Mouse (Mus musculus) MEL (cell line): ENCODE data around the gene Tead1. TPM values are rescaled to one million over a fixed set of nuclear protein-coding genes. Genes with fewer than 3 reads are reported as not detected.

ENCODE experiments used
- DNase-seq: peaks from one replicate; pipeline ENCODE4 v3.0.0; 2011; ENCODE audit warnings: low read depth, low spot score
- H3K27ac ChIP-seq: 2 replicates; pipeline ENCODE4 v1.5.1; 2012; ENCODE audit warnings: low read depth, mild to moderate bottlenecking, control low read depth, low read length, moderate library complexity; ENCODE audit not compliant: control insufficient read depth
- H3K27me3 ChIP-seq, 2 experiments: fragments of 150-350 bp in 1 of 2; sonication (generic) in 1 of 2; 2 replicates each; pipeline ENCODE4 v1.6.1; 2012; ENCODE audit warnings: low read length in 2 of 2, mild to moderate bottlenecking in 2 of 2, improper control_type of control experiment in 1 of 2, moderate library complexity in 1 of 2; ENCODE audit not compliant: insufficient read depth in 2 of 2, control insufficient read depth in 1 of 2
- H3K36me3 ChIP-seq, 2 experiments: 2 replicates each; pipeline ENCODE4 v1.6.1; 2012 to 2014; ENCODE audit warnings: low read length in 2 of 2, improper control_type of control experiment in 1 of 2, inconsistent platforms in 1 of 2, mild to moderate bottlenecking in 1 of 2; ENCODE audit not compliant: insufficient read depth in 2 of 2, control insufficient read depth in 1 of 2
- H3K4me1 ChIP-seq, 2 experiments: fragments of 150-350 bp in 1 of 2; sonication (generic) in 1 of 2; 2 replicates each; pipeline ENCODE4 v1.6.1; 2012; ENCODE audit warnings: low read length in 2 of 2, improper control_type of control experiment in 1 of 2, mild to moderate bottlenecking in 1 of 2; ENCODE audit not compliant: insufficient read depth in 2 of 2, control insufficient read depth in 1 of 2
- H3K4me3 ChIP-seq, 2 experiments: fragments of 150-350 bp in 1 of 2; sonication (generic) in 1 of 2; 2 replicates each; pipeline ENCODE4 v1.5.1; 2012; ENCODE audit warnings: low read depth in 2 of 2, low read length in 2 of 2, mild to moderate bottlenecking in 2 of 2, moderate library complexity in 2 of 2, control low read depth in 1 of 2, improper control_type of control experiment in 1 of 2; ENCODE audit not compliant: control insufficient read depth in 1 of 2, insufficient read depth in 1 of 2
- H3K79me2 ChIP-seq: 2 replicates; pipeline ENCODE4 v1.6.1; 2012; ENCODE audit warnings: mild to moderate bottlenecking, low read length, moderate library complexity; ENCODE audit not compliant: control insufficient read depth, poor library complexity, insufficient read depth
- H3K9ac ChIP-seq: 2 replicates; pipeline ENCODE4 v1.6.1; 2012; ENCODE audit warnings: low read depth, mild to moderate bottlenecking, control low read depth, low read length, moderate library complexity; ENCODE audit not compliant: control insufficient read depth, poor library complexity, severe bottlenecking
- H3K9me3 ChIP-seq: fragments of 150-350 bp; sonication (generic); replicated peaks from 2 replicates; pipeline ENCODE4 v1.6.1; 2012; ENCODE audit warnings: mild to moderate bottlenecking, low read length, improper control_type of control experiment, moderate library complexity; ENCODE audit not compliant: insufficient read depth
- BHLHE40 ChIP-seq: IDR thresholded peaks from 2 replicates; pipeline ENCODE4 v1.6.1; 2012; ENCODE audit warnings: low read depth, mild to moderate bottlenecking, inconsistent platforms, low read length, improper control_type of control experiment, borderline replicate concordance
- CHD1 ChIP-seq: IDR thresholded peaks from 2 replicates; pipeline ENCODE4 v1.6.1; 2012; ENCODE audit warnings: low read depth, mild to moderate bottlenecking, inconsistent platforms, low read length, improper control_type of control experiment
- E2F4 ChIP-seq: IDR thresholded peaks from 2 replicates; pipeline ENCODE4 v1.6.1; 2011; ENCODE audit warnings: low read depth, low read length, improper control_type of control experiment, borderline replicate concordance
- ELF1 ChIP-seq: IDR thresholded peaks from 2 replicates; pipeline ENCODE4 v1.6.1; 2014; ENCODE audit warnings: low read depth, mild to moderate bottlenecking, inconsistent platforms, low read length, improper control_type of control experiment, moderate library complexity
- EP300 ChIP-seq, 2 experiments: IDR thresholded peaks; 2 replicates each; pipeline ENCODE4 v1.6.1; 2011; ENCODE audit warnings: improper control_type of control experiment in 2 of 2, low read length in 2 of 2, low read depth in 1 of 2, mild to moderate bottlenecking in 1 of 2
- ETS1 ChIP-seq: IDR thresholded peaks from 2 replicates; pipeline ENCODE4 v1.6.1; 2012; ENCODE audit warnings: low read depth, mild to moderate bottlenecking, inconsistent platforms, low read length, improper control_type of control experiment, moderate library complexity
- GABPA ChIP-seq: IDR thresholded peaks from 2 replicates; pipeline ENCODE4 v1.6.1; 2012; ENCODE audit warnings: low read depth, mild to moderate bottlenecking, inconsistent platforms, low read length, improper control_type of control experiment, moderate library complexity
- JUND ChIP-seq: IDR thresholded peaks from 2 replicates; pipeline ENCODE4 v1.6.1; 2011; ENCODE audit warnings: low read depth, mild to moderate bottlenecking, improper control_type of control experiment, low read length
- KAT2A ChIP-seq: conservative IDR thresholded peaks from 2 replicates; pipeline ENCODE4 v1.6.1; 2012; ENCODE audit warnings: low read depth, low read length, improper control_type of control experiment, inconsistent platforms
- MAX ChIP-seq: IDR thresholded peaks from 2 replicates; pipeline ENCODE4 v1.6.1; 2011; ENCODE audit warnings: low read length, improper control_type of control experiment
- MXI1 ChIP-seq: IDR thresholded peaks from 2 replicates; pipeline ENCODE4 v1.6.1; 2011; ENCODE audit warnings: mild to moderate bottlenecking, low read depth, low read length, improper control_type of control experiment
- MYB ChIP-seq: IDR thresholded peaks from 2 replicates; pipeline ENCODE4 v1.6.1; 2011; ENCODE audit warnings: mild to moderate bottlenecking, low read depth, low read length, improper control_type of control experiment
- MYC ChIP-seq: IDR thresholded peaks from 2 replicates; pipeline ENCODE4 v1.6.1; 2011; ENCODE audit warnings: low read depth, mild to moderate bottlenecking, low read length, improper control_type of control experiment, moderate library complexity
- NELFE ChIP-seq: IDR thresholded peaks from 2 replicates; pipeline ENCODE4 v1.6.1; 2011; ENCODE audit warnings: low read depth, low read length, improper control_type of control experiment
- NRF1 ChIP-seq: IDR thresholded peaks from 2 replicates; pipeline ENCODE4 v1.6.1; 2014; ENCODE audit warnings: low read depth, mild to moderate bottlenecking, inconsistent platforms, low read length, improper control_type of control experiment, moderate library complexity; ENCODE audit not compliant: poor library complexity, insufficient read depth, severe bottlenecking
- POLR2AphosphoS5 ChIP-seq: IDR thresholded peaks from 2 replicates; pipeline ENCODE4 v1.6.1; 2012; ENCODE audit warnings: low read depth, borderline replicate concordance, mild to moderate bottlenecking, inconsistent platforms, low read length, moderate library complexity, mixed read lengths
- RAD21 ChIP-seq: IDR thresholded peaks from 2 replicates; pipeline ENCODE4 v1.6.1; 2011; ENCODE audit warnings: mild to moderate bottlenecking, low read depth, low read length, improper control_type of control experiment
- RCOR1 ChIP-seq: IDR thresholded peaks from 2 replicates; pipeline ENCODE4 v1.6.1; 2012; ENCODE audit warnings: low read depth, mild to moderate bottlenecking, inconsistent platforms, low read length, improper control_type of control experiment
- SIN3A ChIP-seq: IDR thresholded peaks from 2 replicates; pipeline ENCODE4 v1.6.1; 2012; ENCODE audit warnings: low read length, improper control_type of control experiment, inconsistent platforms
- TBP ChIP-seq: IDR thresholded peaks from 2 replicates; pipeline ENCODE4 v1.8.0; 2011; ENCODE audit warnings: low read depth, low read length, improper control_type of control experiment
- TCF12 ChIP-seq: IDR thresholded peaks from 2 replicates; pipeline ENCODE4 v1.6.1; 2014; ENCODE audit warnings: low read depth, mild to moderate bottlenecking, inconsistent platforms, low read length, improper control_type of control experiment, moderate library complexity
- USF2 ChIP-seq, 2 experiments: IDR thresholded peaks; 2 replicates each; pipeline ENCODE4 v1.6.1; 2011 to 2012; ENCODE audit warnings: improper control_type of control experiment in 2 of 2, low read length in 2 of 2, borderline replicate concordance in 1 of 2, inconsistent platforms in 1 of 2, low read depth in 1 of 2, mild to moderate bottlenecking in 1 of 2; ENCODE audit not compliant: insufficient read depth in 1 of 2
- ZKSCAN1 ChIP-seq: IDR thresholded peaks from 2 replicates; pipeline ENCODE4 v1.6.1; 2012; ENCODE audit warnings: low read depth, mild to moderate bottlenecking, inconsistent platforms, low read length, improper control_type of control experiment, moderate library complexity
- ZMIZ1 ChIP-seq: IDR thresholded peaks from 2 replicates; pipeline ENCODE4 v1.6.1; 2012; ENCODE audit warnings: low read depth, mild to moderate bottlenecking, inconsistent platforms, low read length, improper control_type of control experiment, moderate library complexity
- polyA plus RNA-seq, 2 experiments: library from polyadenylated mRNA; stranded (reverse) in 1 of 2; unstranded in 1 of 2; fragments of >175 nt in 1 of 2; fragments of >200 nt in 1 of 2; gene quantifications; 2 replicates each; pipeline versions ENCODE4 v1.2.1 to v1.2.4; 2012; ENCODE audit warnings: low replicate concordance in 2 of 2, low read depth in 1 of 2; ENCODE audit not compliant: insufficient read length in 2 of 2, insufficient read depth in 1 of 2, missing spikeins in 1 of 2
- total RNA-seq: library from RNA; depleted of rRNA; stranded (reverse); fragments of 300-350 nt; gene quantifications from 2 replicates; pipeline ENCODE4 v1.2.3, GENCODE M21; 2012

Gene Tead1
- total and polyA plus RNA-seq, 3 experiments = not detected

DNA sequence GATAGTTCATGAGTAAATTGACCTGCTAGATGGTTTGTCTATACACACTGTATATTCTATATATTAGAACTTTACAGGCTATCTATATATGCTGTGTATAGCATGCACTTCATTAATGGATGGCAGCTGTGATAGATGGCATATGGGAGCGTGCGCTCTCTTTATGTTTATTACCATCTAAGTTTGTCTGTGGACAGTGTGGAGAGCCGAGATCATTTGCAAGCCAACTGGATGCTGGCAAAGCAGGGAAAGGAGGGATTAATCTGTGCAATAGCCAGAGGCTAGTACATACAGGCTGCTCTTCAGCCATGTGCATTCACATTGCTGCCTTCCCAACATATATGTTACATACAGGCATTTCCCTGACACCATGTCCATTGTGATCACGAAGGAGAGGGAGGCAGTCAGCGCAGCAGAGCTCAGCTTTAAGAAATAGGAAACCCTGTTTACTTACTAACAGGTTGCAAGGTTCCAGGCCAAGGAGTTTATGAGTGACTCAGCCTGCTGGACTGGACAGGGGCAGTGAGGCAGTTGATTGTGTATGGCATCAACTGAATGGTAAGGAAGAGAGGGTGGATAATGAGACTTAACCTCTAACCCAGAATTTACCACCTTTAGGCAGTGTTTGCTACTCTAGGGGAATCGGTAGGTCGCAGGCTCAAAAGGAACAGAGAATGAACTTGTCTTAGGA is 173.2 kb downstream of the Tead1 start:
- no peaks in the 10 kb centered on the region for H3K9me3 ChIP-seq
- no peak overlapping the region for H3K4me3 ChIP-seq
- no peak for TF ChIP-seq E2F4
- TF ChIP-seq RAD21 = no peak
- TF ChIP-seq TCF12 = no peak
- TF ChIP-seq POLR2AphosphoS5 = no peak
- no peak for TF ChIP-seq EP300 (IDR thresholded peaks at IDR 0.05; ENCODE audit: low read depth in 1 of 2, low read length in 2 of 2)
- no peak for TF ChIP-seq CHD1
- no peak for TF ChIP-seq ZKSCAN1
- no peak for TF ChIP-seq JUND
- TF ChIP-seq MYC = no peak
- TF ChIP-seq USF2 (IDR thresholded peaks at IDR 0.05; ENCODE audit: borderline replicate concordance in 1 of 2, insufficient read depth in 1 of 2, low read depth in 1 of 2, low read length in 2 of 2) = no peak
- TF ChIP-seq TBP = no peak
- TF ChIP-seq, all 39 proteins: peak for 0
- Histone ChIP-seq H3K4me1 (no peaks in the 10 kb centered on the region), H3K27me3 (no peaks in the 10 kb centered on the region), H3K79me2 (no peaks in the 10 kb centered on the region), H3K9ac (no peak overlapping the region), H3K27ac (no peak overlapping the region), H3K36me3 (no peaks in the 10 kb centered on the region)
- no peak for DNase-seq

DNA sequence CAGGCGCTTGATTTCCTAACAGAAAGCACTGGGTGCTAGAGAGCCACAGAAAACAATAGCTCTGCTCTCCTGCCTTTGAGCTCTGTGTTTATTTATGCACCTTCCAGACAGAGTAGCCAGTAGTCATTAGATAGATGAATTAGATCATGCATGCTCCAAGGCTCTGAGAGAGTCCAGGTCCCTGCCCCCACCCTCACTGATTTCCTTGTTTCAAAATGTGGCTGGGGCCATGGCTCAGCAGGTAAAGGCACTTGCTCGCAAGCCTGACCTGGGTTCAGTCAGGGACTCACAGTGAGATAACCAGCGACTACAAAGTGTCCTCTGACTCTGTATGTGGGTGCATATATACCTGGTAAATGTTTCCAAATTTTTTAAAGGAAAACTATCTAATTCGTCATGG is 174.7 kb downstream of the Tead1 start:
- DNase-seq = no peak
- no peaks in the 10 kb centered on the region for H3K36me3 ChIP-seq
- no peak overlapping the region for H3K27ac ChIP-seq
- H3K4me1 ChIP-seq = no peaks in the 10 kb centered on the region
- no peak overlapping the region for H3K4me3 ChIP-seq
- H3K9ac ChIP-seq = no peak overlapping the region
- no peaks in the 10 kb centered on the region for H3K27me3 ChIP-seq
- no peaks in the 10 kb centered on the region for H3K79me2 ChIP-seq
- no peak for TF ChIP-seq RCOR1
- no peak for TF ChIP-seq GABPA
- TF ChIP-seq ETS1 = no peak
- TF ChIP-seq NELFE = no peak
- no peak for TF ChIP-seq USF2 (IDR thresholded peaks at IDR 0.05; ENCODE audit: borderline replicate concordance in 1 of 2, insufficient read depth in 1 of 2, low read depth in 1 of 2, low read length in 2 of 2)
- TF ChIP-seq MYB = no peak
- TF ChIP-seq POLR2AphosphoS5 = no peak
- TF ChIP-seq MXI1 = no peak
- no peak for TF ChIP-seq ZMIZ1
- no peak for TF ChIP-seq SIN3A
- TF ChIP-seq TCF12 = no peak
- no peak for TF ChIP-seq MAX
- no peak for TF ChIP-seq ELF1
- no peak for TF ChIP-seq KAT2A
- TF ChIP-seq RAD21 = no peak
- TF ChIP-seq BHLHE40 = no peak
- no peak for TF ChIP-seq NRF1
- H3K9me3 ChIP-seq = no peaks in the 10 kb centered on the region
